Mouse (Mus musculus): ENCODE measurements around the gene 1700001C02Rik. TPM values are rescaled to one million over a fixed set of nuclear protein-coding genes. Genes with fewer than 3 reads are reported as not detected.

The 1700001C02Rik gene
- polyA plus RNA-seq, 1 experiment, result not detected

GRCm38 (mm10) chr5:30518547-30518946, 52.7 kb downstream of the 1700001C02Rik start:
- no peaks in the 10 kb centered on the region for H3K27me3 ChIP-seq (ENCODE audit: control insufficient read depth, insufficient read depth, low read length, poor library complexity, severe bottlenecking)
- H3K27ac ChIP-seq (ENCODE audit: insufficient read depth, low read length), result no peak overlapping the region
- H3K4me3 ChIP-seq (ENCODE audit: low read depth, low read length), result no peak overlapping the region
- H3K9ac ChIP-seq (ENCODE audit: low read depth, poor library complexity, severe bottlenecking), result no peak overlapping the region
- H3K36me3 ChIP-seq (ENCODE audit: control insufficient read depth, insufficient read depth, low read length, poor library complexity, severe bottlenecking), result no peaks in the 10 kb centered on the region
- no peaks in the 10 kb centered on the region for H3K4me1 ChIP-seq (ENCODE audit: control insufficient read depth, insufficient read depth, low read length)
- no peaks in the 10 kb centered on the region for H3K9me3 ChIP-seq (replicated peaks; ENCODE audit: control insufficient read depth, insufficient read depth, low read length, poor library complexity, severe bottlenecking)
- no peak for TF ChIP-seq POLR2A (IDR thresholded peaks at IDR 0.05; ENCODE audit: insufficient read depth, low read length)
- no peak for TF ChIP-seq CTCF (IDR thresholded peaks at IDR 0.05; ENCODE audit: low read depth, low read length)
- TF ChIP-seq EP300 (IDR thresholded peaks at IDR 0.05; ENCODE audit: insufficient read depth, low read depth, low read length), result no peak

- H3K36me3 ChIP-seq (ENCODE audit: control insufficient read depth, insufficient read depth, low read length, poor library complexity, severe bottlenecking), result no peaks in the 10 kb centered on the region
- H3K27ac ChIP-seq (ENCODE audit: insufficient read depth, low read length), result no peak overlapping the region
- H3K4me3 ChIP-seq (ENCODE audit: low read depth, low read length), result no peak overlapping the region
- no peaks in the 10 kb centered on the region for H3K9me3 ChIP-seq (replicated peaks; ENCODE audit: control insufficient read depth, insufficient read depth, low read length, poor library complexity, severe bottlenecking)
- H3K27me3 ChIP-seq (ENCODE audit: control insufficient read depth, insufficient read depth, low read length, poor library complexity, severe bottlenecking), result no peaks in the 10 kb centered on the region
- no peak for TF ChIP-seq EP300 (IDR thresholded peaks at IDR 0.05; ENCODE audit: insufficient read depth, low read depth, low read length)
- no peak for TF ChIP-seq CTCF (IDR thresholded peaks at IDR 0.05; ENCODE audit: low read depth, low read length)
- TF ChIP-seq POLR2A (IDR thresholded peaks at IDR 0.05; ENCODE audit: insufficient read depth, low read length), result no peak
- no peaks in the 10 kb centered on the region for H3K4me1 ChIP-seq (ENCODE audit: control insufficient read depth, insufficient read depth, low read length)
- no peak overlapping the region for H3K9ac ChIP-seq (ENCODE audit: low read depth, poor library complexity, severe bottlenecking)
Observed at GRCm38 (mm10) chr5:30519494-30519893, 53.6 kb downstream of the 1700001C02Rik start.

DNA sequence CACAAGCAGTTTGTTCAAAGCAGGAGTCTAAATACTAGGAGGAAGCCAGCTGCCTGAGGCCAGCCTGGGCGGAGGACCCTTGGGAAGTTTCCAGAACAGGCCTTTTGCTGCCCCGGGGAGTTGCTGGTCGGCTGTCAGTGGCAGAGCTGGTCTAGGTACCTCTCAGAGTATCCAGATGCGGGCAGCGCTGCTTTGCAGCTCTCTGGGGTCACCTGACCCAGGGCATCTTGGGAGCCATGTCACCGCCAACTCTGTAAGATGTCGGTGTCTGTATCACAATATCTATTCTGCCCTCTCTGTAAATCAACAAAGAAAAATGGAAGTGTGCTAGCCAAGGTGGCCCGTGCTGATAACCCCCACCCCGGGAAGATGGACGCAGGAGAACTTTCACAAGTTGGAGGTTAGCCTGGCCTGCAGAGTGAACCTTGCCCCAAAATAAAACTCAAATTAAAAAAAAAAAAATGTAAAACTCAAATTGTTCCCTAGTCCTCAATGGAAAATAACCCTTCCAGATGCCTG, 54.4 kb downstream of the 1700001C02Rik start:
- Histone ChIP-seq H3K27me3 (ENCODE audit: control insufficient read depth, insufficient read depth, low read length, poor library complexity, severe bottlenecking) (no peaks in the 10 kb centered on the region), H3K27ac (ENCODE audit: insufficient read depth, low read length) (no peak overlapping the region), H3K36me3 (ENCODE audit: control insufficient read depth, insufficient read depth, low read length, poor library complexity, severe bottlenecking) (no peaks in the 10 kb centered on the region), H3K4me3 (ENCODE audit: low read depth, low read length) (no peak overlapping the region), H3K4me1 (ENCODE audit: control insufficient read depth, insufficient read depth, low read length) (no peaks in the 10 kb centered on the region), H3K9ac (ENCODE audit: low read depth, poor library complexity, severe bottlenecking) (no peak overlapping the region), H3K9me3 (replicated peaks; ENCODE audit: control insufficient read depth, insufficient read depth, low read length, poor library complexity, severe bottlenecking) (no peaks in the 10 kb centered on the region)
- TF ChIP-seq EP300 (IDR thresholded peaks at IDR 0.05; ENCODE audit: insufficient read depth, low read depth, low read length) (no peak), POLR2A (IDR thresholded peaks at IDR 0.05; ENCODE audit: insufficient read depth, low read length) (no peak), CTCF (IDR thresholded peaks at IDR 0.05; ENCODE audit: low read depth, low read length) (no peak)

DNA sequence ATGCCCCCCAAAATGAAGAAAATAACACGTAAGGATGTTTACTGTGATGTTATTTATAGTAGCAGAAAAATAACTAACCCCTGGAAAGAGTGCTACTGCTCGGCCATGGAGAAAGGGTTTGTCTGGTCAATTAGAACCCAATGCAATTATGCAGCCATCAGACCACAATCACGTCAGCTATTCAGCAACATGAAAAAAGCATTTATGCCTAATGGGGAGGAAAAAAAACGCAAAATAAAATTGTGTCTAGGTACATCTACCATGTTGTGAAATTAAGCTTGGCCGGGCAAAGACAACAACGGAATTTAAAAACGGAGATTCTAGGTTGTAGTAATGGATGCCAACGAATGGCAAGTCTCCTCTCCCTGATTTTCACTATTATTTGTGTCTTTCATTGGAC, 56.6 kb downstream of the 1700001C02Rik start:
- H3K9me3 ChIP-seq (replicated peaks; ENCODE audit: control insufficient read depth, insufficient read depth, low read length, poor library complexity, severe bottlenecking), result no peaks in the 10 kb centered on the region
- H3K36me3 ChIP-seq (ENCODE audit: control insufficient read depth, insufficient read depth, low read length, poor library complexity, severe bottlenecking), result no peaks in the 10 kb centered on the region
- no peak overlapping the region for H3K4me3 ChIP-seq (ENCODE audit: low read depth, low read length)
- no peaks in the 10 kb centered on the region for H3K4me1 ChIP-seq (ENCODE audit: control insufficient read depth, insufficient read depth, low read length)
- H3K9ac ChIP-seq (ENCODE audit: low read depth, poor library complexity, severe bottlenecking), result no peak overlapping the region
- no peak overlapping the region for H3K27ac ChIP-seq (ENCODE audit: insufficient read depth, low read length)
- TF ChIP-seq CTCF (IDR thresholded peaks at IDR 0.05; ENCODE audit: low read depth, low read length) (no peak), POLR2A (IDR thresholded peaks at IDR 0.05; ENCODE audit: insufficient read depth, low read length) (no peak), EP300 (IDR thresholded peaks at IDR 0.05; ENCODE audit: insufficient read depth, low read depth, low read length) (no peak)
- no peaks in the 10 kb centered on the region for H3K27me3 ChIP-seq (ENCODE audit: control insufficient read depth, insufficient read depth, low read length, poor library complexity, severe bottlenecking)

GRCm38 (mm10) chr5:30523131-30523530, 57.3 kb downstream of the 1700001C02Rik start:
- no peak for TF ChIP-seq POLR2A (IDR thresholded peaks at IDR 0.05; ENCODE audit: insufficient read depth, low read length)
- no peak for TF ChIP-seq CTCF (IDR thresholded peaks at IDR 0.05; ENCODE audit: low read depth, low read length)
- no peak for TF ChIP-seq EP300 (IDR thresholded peaks at IDR 0.05; ENCODE audit: insufficient read depth, low read depth, low read length)
- H3K9ac ChIP-seq (ENCODE audit: low read depth, poor library complexity, severe bottlenecking), result no peak overlapping the region
- H3K4me3 ChIP-seq (ENCODE audit: low read depth, low read length), result no peak overlapping the region
- no peaks in the 10 kb centered on the region for H3K9me3 ChIP-seq (replicated peaks; ENCODE audit: control insufficient read depth, insufficient read depth, low read length, poor library complexity, severe bottlenecking)
- no peak overlapping the region for H3K27ac ChIP-seq (ENCODE audit: insufficient read depth, low read length)
- no peaks in the 10 kb centered on the region for H3K4me1 ChIP-seq (ENCODE audit: control insufficient read depth, insufficient read depth, low read length)
- no peaks in the 10 kb centered on the region for H3K36me3 ChIP-seq (ENCODE audit: control insufficient read depth, insufficient read depth, low read length, poor library complexity, severe bottlenecking)
- H3K27me3 ChIP-seq (ENCODE audit: control insufficient read depth, insufficient read depth, low read length, poor library complexity, severe bottlenecking), result no peaks in the 10 kb centered on the region

DNA sequence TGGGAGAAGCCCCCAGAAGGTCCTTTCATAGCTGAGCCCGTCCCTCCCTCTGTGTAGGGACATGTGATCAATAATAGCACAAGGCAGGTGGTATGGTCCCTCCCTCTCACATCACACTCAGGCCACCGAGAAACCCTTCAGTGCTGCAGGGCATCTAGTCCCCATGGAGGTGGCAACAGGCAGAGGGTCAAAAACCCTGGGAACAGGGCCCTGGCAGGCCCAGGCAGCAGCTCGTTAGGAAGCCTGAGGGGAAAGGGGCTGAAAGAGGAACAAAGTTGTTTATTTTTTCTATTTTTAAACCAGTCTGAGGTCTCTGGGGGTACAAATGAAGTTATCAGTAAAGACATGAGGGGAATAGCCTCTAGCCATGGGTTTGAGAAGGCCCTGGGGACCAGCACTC, 58.4 kb downstream of the 1700001C02Rik start:
- no peak overlapping the region for H3K27ac ChIP-seq (ENCODE audit: insufficient read depth, low read length)
- H3K36me3 ChIP-seq (ENCODE audit: control insufficient read depth, insufficient read depth, low read length, poor library complexity, severe bottlenecking), result no peaks in the 10 kb centered on the region
- H3K4me3 ChIP-seq (ENCODE audit: low read depth, low read length), result no peak overlapping the region
- no peaks in the 10 kb centered on the region for H3K4me1 ChIP-seq (ENCODE audit: control insufficient read depth, insufficient read depth, low read length)
- no peaks in the 10 kb centered on the region for H3K9me3 ChIP-seq (replicated peaks; ENCODE audit: control insufficient read depth, insufficient read depth, low read length, poor library complexity, severe bottlenecking)
- no peaks in the 10 kb centered on the region for H3K27me3 ChIP-seq (ENCODE audit: control insufficient read depth, insufficient read depth, low read length, poor library complexity, severe bottlenecking)
- TF ChIP-seq EP300 (IDR thresholded peaks at IDR 0.05; ENCODE audit: insufficient read depth, low read depth, low read length) (no peak), POLR2A (IDR thresholded peaks at IDR 0.05; ENCODE audit: insufficient read depth, low read length) (no peak), CTCF (IDR thresholded peaks at IDR 0.05; ENCODE audit: low read depth, low read length) (no peak)
- no peak overlapping the region for H3K9ac ChIP-seq (ENCODE audit: low read depth, poor library complexity, severe bottlenecking)

All from ES-Bruce4 (cell line).